Mouse (Mus musculus): Measurements from ENCODE around the gene Tctex1d2. TPM values are rescaled to one million over a fixed set of nuclear protein-coding genes. Genes with fewer than 3 reads are reported as not detected.
"Not testable (repeated sequence)": the region's sequence is repeated elsewhere in the genome, so short reads cannot be mapped to it uniquely, and the experiment has no call there.

Gene Tctex1d2
- total and polyA plus RNA-seq, 3 experiments, result 13.0 to 239 (median 23.7) TPM

DNA sequence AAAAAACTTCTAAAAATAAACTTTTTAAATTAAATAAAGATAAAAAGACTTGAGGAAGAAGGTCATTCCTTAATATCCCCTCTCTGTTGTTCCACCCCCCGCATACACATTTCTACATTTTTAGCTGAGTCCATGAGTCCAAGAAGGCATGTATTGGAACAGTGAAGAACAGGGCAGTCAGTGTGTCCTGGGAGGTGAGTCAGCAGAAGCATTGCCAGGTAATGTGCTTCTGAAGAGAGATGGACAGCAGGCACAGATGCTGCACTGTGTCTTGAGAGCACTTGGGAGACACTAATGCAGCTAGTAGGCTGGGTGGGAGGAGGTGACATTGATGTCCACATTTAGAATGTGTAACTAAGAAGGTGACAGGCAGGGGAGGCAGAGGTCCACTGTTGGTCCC is 17.8 kb downstream of the Tctex1d2 start:
- H3K9me3 ChIP-seq (replicated peaks; ENCODE audit: insufficient read depth, low read length), result no peaks in the 10 kb centered on the region
- peaks cover 8% of the 10 kb centered on the region for H3K79me2 ChIP-seq (ENCODE audit: control insufficient read depth, insufficient read depth, low read length, poor library complexity)
- H3K27me3 ChIP-seq (ENCODE audit: control insufficient read depth in 1 of 2, insufficient read depth in 2 of 2, low read length in 2 of 2), result no peaks in the 10 kb centered on the region
- H3K4me1 ChIP-seq (ENCODE audit: control insufficient read depth in 1 of 2, insufficient read depth in 2 of 2, low read length in 2 of 2), result peaks cover 9 to 17% of the 10 kb centered on the region in 2 experiments
- H3K36me3 ChIP-seq (ENCODE audit: control insufficient read depth in 1 of 2, insufficient read depth in 2 of 2, low read length in 2 of 2), result peaks cover 3 to 24% of the 10 kb centered on the region in 2 experiments; a peak in 3 of 4 replicates
- no peak overlapping the region for H3K9ac ChIP-seq (ENCODE audit: control insufficient read depth, low read depth, low read length, poor library complexity, severe bottlenecking)
- DNase-seq (ENCODE audit: low read depth, low spot score), result no peak
- no peak for TF ChIP-seq MEF2A (IDR thresholded peaks at IDR 0.05; ENCODE audit: extremely low read depth, insufficient replicate concordance, low read depth, low read length, poor library complexity, severe bottlenecking)
- TF ChIP-seq TAL1 (IDR thresholded peaks at IDR 0.05; ENCODE audit: low read length), result no peak
- TF ChIP-seq RCOR1 (IDR thresholded peaks at IDR 0.05; ENCODE audit: low read depth, low read length), result no peak
- no peak for TF ChIP-seq USF1 (IDR thresholded peaks at IDR 0.05; ENCODE audit: low read depth, low read length)
- TF ChIP-seq ELF1 (IDR thresholded peaks at IDR 0.05; ENCODE audit: low read depth, low read length), result no peak
- no peak for TF ChIP-seq NRF1 (IDR thresholded peaks at IDR 0.05; ENCODE audit: insufficient read depth, low read depth, low read length, poor library complexity, severe bottlenecking)
- 0 out of 2 replicates have a peak, but pooled peaks have one; percentile 5 for TF ChIP-seq MXI1 (IDR thresholded peaks at IDR 0.05; ENCODE audit: low read depth, low read length)
- TF ChIP-seq CHD2 (IDR thresholded peaks at IDR 0.05; ENCODE audit: low read length), result no peak
- no peak overlapping the region for H3K27ac ChIP-seq (ENCODE audit: control insufficient read depth, low read depth, low read length)
- no peak overlapping the region for H3K4me3 ChIP-seq (ENCODE audit: control insufficient read depth in 1 of 2, insufficient read depth in 1 of 2, low read depth in 2 of 2, low read length in 2 of 2)

DNA sequence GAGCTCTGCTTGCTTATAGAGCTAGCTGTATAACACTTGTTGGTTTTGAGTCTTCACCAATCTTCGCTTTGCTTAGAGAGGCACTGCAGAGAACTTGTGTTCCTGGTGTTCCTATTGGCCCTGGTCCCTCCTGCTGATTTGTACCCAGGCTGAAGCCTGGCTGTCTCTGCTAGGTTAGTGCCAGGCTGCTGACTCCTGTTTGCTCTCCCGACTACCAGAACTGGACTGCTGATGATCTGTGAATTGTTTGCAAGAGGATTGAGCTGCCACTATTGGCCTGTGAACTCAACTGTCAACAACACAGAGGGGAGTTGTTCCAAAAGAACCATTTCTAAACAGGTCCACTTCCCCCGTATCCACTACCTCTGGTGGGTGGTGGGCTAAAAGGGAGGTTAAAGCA is 21.9 kb downstream of the Tctex1d2 start:
- H3K4me1 ChIP-seq (ENCODE audit: control insufficient read depth in 1 of 2, insufficient read depth in 2 of 2, low read length in 2 of 2), result peaks cover 21 to 30% of the 10 kb centered on the region in 2 experiments
- no peak overlapping the region for H3K27ac ChIP-seq (ENCODE audit: control insufficient read depth, low read depth, low read length)
- H3K36me3 ChIP-seq (ENCODE audit: control insufficient read depth in 1 of 2, insufficient read depth in 2 of 2, low read length in 2 of 2), result peaks cover 3 to 32% of the 10 kb centered on the region in 2 experiments; a peak in 3 of 4 replicates

DNA sequence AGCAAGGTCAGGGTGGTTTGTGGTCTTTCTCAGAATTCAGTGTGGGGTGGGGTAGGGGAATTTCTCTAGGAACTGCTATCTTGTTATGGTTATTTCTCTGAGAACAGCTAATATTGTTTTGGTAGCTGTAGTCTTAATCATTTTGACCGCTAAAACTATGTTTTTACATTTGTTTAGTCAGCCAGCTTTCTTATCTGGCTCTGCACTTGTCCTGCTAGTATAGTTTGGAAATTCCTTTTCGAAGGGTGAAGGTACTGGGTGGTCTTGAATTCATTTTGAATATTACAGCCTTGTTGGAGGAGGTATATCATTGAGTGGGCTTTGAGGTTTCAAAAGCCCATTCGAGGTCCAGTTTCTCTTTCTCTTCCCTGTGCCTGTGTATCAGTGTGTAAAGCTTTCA is 25.1 kb downstream of the Tctex1d2 start:
- Histone ChIP-seq H3K27ac (ENCODE audit: control insufficient read depth, low read depth, low read length) (peak overlapping the region; percentile 88), H3K4me3 (ENCODE audit: control insufficient read depth in 1 of 2, insufficient read depth in 1 of 2, low read depth in 2 of 2, low read length in 2 of 2) (peak overlapping the region; percentile 12 to 50; a peak in 3 of 4 replicates)

More for the DNA sequence above, 21.9 kb downstream of the Tctex1d2 start:
- H3K9ac ChIP-seq (ENCODE audit: control insufficient read depth, low read depth, low read length, poor library complexity, severe bottlenecking), result no peak overlapping the region
- no peaks in the 10 kb centered on the region for H3K27me3 ChIP-seq (ENCODE audit: control insufficient read depth in 1 of 2, insufficient read depth in 2 of 2, low read length in 2 of 2)
- DNase-seq (ENCODE audit: low read depth, low spot score), result no peak
- no peaks in the 10 kb centered on the region for H3K9me3 ChIP-seq (replicated peaks; ENCODE audit: insufficient read depth, low read length)
- peaks cover 11% of the 10 kb centered on the region for H3K79me2 ChIP-seq (ENCODE audit: control insufficient read depth, insufficient read depth, low read length, poor library complexity)
- TF ChIP-seq MEF2A (IDR thresholded peaks at IDR 0.05; ENCODE audit: extremely low read depth, insufficient replicate concordance, low read depth, low read length, poor library complexity, severe bottlenecking) (no peak), POLR2AphosphoS2 (IDR thresholded peaks at IDR 0.05; ENCODE audit: low read length) (no peak), GABPA (IDR thresholded peaks at IDR 0.05; ENCODE audit: low read depth, low read length) (no peak), ZC3H11A (IDR thresholded peaks at IDR 0.05; ENCODE audit: low read depth, low read length) (no peak), TCF12 (IDR thresholded peaks at IDR 0.05; ENCODE audit: low read depth, low read length) (no peak), MYC (IDR thresholded peaks at IDR 0.05; ENCODE audit: low read depth, low read length) (no peak), E2F4 (IDR thresholded peaks at IDR 0.05; ENCODE audit: borderline replicate concordance, low read depth, low read length) (no peak), UBTF (IDR thresholded peaks at IDR 0.05; ENCODE audit: borderline replicate concordance, insufficient read depth, low read depth, low read length) (no peak)
- H3K4me3 ChIP-seq (ENCODE audit: control insufficient read depth in 1 of 2, insufficient read depth in 1 of 2, low read depth in 2 of 2, low read length in 2 of 2), result no peak overlapping the region

More for the DNA sequence above, 25.1 kb downstream of the Tctex1d2 start:
- peaks cover 31 to 41% of the 10 kb centered on the region in 2 experiments for H3K4me1 ChIP-seq (ENCODE audit: control insufficient read depth in 1 of 2, insufficient read depth in 2 of 2, low read length in 2 of 2)
- H3K79me2 ChIP-seq (ENCODE audit: control insufficient read depth, insufficient read depth, low read length, poor library complexity), result peaks cover 16% of the 10 kb centered on the region
- H3K9me3 ChIP-seq (replicated peaks; ENCODE audit: insufficient read depth, low read length); H3K27me3 ChIP-seq (ENCODE audit: control insufficient read depth in 1 of 2, insufficient read depth in 2 of 2, low read length in 2 of 2): not testable (repeated sequence)
- DNase-seq (ENCODE audit: low read depth, low spot score), result peak; percentile 71
- H3K36me3 ChIP-seq (ENCODE audit: control insufficient read depth in 1 of 2, insufficient read depth in 2 of 2, low read length in 2 of 2), result peaks cover 3 to 50% of the 10 kb centered on the region in 2 experiments; a peak in 3 of 4 replicates
- H3K9ac ChIP-seq (ENCODE audit: control insufficient read depth, low read depth, low read length, poor library complexity, severe bottlenecking), result peak overlapping the region; percentile 18
- TF ChIP-seq EP300 (IDR thresholded peaks at IDR 0.05; ENCODE audit: low read depth in 1 of 2, low read length in 2 of 2) (peak; percentile 63 to 70), ZNF384 (IDR thresholded peaks at IDR 0.05; ENCODE audit: low read depth, low read length) (peak; percentile 1; the same call in 1 of the 2 replicates), GATA1 (IDR thresholded peaks at IDR 0.05; ENCODE audit: low read depth, low read length) (peak; percentile 58), TCF12 (IDR thresholded peaks at IDR 0.05; ENCODE audit: low read depth, low read length) (peak; percentile 56; the same call in 1 of the 2 replicates), TAL1 (IDR thresholded peaks at IDR 0.05; ENCODE audit: low read length) (peak; percentile 71), CHD1 (IDR thresholded peaks at IDR 0.05; ENCODE audit: low read depth, low read length) (0 out of 2 replicates have a peak, but pooled peaks have one; percentile 17)

Measured in MEL (cell line).